Mouse (Mus musculus) c-Kit-positive CD71-positive TER-119-negative erythroid progenitor cells, embryonic 14.5 days (primary cell): ENCODE measurements around the gene Pgam1.
"Not testable (repeated sequence)": the region's sequence is repeated elsewhere in the genome, so short reads cannot be mapped to it uniquely, and the experiment has no call there.

ENCODE experiments used
- DNase-seq: peaks from one replicate; pipeline ENCODE4 v3.0.0-alpha.2; 2013; ENCODE audit warnings: low read depth

Pgam1 gene

DNA sequence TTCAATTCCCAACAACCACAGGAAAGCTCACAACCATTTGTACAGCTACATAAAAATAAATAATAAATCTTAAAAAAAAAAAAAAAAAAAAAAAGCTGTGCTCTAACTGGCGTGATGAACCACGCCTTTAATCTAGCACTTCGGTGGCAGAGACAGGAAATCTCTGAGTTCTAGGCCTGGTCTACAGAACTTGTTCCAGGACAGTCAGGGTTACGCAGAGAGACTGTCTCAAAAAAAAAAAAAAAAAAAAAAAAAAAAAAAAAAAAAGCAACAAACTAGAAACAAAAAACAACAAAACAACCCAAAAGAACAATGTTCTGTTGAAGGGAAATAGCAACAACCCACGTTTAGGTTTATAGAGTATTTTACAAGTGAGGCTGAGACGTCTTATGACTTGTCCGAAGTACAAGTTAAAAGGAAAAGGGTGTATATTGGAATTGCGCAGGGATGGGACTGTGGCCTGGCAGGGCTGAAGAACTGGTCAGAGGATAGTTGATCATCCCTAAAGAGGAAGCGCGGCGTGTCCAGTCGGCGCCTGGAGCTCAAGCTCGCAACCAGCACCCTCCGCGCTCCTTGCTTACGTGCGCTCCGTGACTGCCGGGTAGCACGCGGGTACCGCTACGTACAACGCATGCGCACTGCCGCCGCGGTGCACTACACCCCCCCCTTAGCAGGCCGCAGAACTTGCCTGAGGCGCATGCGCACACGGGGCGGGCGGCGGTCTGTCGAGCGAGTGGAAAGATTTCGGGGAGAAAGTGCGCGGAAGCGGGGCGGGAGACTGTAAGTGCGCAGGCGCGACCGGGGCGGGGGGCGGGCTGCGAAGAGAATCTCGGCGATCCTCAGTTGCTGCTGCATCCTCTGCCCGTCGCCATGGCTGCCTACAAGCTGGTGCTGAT lies at the start of gene Pgam1:
Gene Pgam1 (plus strand): TSS at position 746 of the 896 bp plus-strand sequence.
- DNase-seq, result peak; percentile 98

DNA sequence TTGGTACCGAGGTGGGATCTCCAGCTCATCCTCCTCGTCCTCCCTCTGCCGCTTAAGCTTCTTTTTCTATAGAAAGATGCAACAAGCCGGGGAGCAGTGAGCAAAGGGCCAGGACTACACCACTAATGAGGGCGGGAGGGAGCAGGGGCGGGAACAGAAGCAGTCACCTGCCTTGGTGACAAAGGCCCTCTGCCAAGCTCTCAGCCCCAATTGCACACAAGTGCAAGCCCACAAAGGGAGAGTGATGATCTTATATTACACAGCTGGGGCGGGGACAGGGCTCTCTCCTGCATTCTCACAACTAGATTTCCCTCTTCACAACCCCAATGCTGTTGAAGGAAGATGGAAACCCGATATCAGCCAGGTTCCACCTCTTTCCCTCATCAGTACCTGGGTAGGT lies 45.0 kb upstream of the Pgam1 start:
- DNase-seq, result no peak

DNA sequence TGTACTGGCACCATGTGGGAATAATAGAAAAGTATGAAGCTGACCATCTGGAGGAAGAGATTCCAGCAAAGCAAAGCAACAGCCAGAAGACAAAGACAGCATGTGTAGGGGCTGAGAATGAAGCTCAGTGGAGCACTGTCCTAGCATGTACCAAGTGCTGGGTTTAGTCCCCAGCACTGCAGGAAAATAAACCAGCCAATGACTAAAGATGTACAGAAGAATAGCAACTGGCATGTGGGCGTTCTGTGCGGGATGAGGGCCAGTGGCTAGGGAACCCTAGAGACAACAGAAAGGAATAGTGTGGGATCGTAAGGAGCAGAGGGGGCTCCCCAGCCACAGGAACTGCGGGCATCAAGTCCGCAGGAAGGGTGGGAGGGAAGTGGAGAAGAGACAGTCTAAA lies 42.4 kb upstream of the Pgam1 start:
- no peak for DNase-seq

DNA sequence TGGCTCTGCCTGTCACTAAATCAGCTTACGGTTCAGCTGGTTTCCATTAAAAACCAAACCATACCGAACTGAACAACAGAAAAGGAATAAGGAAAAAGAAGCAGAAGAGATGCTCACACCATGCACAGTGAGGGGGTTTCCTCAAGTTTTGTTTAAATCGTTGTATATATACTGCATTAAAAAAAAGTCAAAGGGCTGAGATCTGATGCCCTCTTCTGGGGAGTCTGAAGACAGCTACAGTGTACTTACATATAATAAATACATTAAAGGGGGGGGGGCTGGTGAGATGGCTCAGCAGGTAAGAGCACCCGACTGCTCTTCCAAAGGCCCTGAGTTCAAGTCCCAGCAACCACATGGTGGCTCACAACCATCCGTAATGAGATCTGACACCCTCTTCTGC lies 41.8 kb upstream of the Pgam1 start:
- not testable (repeated sequence) for DNase-seq

DNA sequence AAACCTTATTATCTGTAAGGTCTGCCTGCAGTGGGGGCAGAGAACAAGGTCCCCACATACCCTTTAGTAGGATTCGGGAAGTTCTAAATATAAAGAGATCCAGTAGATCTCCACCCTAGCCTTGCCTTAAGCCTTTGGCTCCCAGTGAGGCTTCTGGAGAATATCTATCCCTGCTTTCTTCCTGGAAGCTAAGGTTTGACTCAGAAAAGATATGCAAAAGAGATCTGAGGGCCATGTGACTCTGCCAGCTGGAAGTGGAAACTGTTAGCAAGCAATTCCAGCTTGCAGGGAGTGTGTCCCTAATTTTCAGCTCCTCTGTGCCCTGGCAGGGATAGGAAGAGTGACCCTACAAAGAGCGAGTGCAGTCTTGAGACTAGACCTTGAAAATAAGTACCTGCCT lies 39.4 kb upstream of the Pgam1 start:
- no peak for DNase-seq

DNA sequence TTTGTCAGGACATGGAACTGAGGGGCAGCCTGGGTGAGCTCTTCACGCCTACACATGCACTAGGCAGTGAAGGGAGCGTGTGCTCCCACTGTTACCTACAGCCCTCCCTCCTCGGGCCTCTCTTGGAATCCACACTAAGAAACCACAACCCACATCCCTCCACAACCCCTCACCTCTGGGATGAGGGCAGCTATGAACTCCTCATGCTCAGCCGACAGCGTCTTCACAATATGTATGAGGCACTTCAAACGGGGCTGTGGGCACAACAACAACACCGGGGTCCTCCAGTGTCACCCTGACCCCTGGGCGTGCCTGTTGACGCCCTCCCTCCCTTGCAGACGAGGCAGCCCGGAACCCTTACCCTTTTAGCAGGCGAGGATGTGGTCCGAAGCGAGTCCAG lies 37.4 kb upstream of the Pgam1 start:
- no peak for DNase-seq

DNA sequence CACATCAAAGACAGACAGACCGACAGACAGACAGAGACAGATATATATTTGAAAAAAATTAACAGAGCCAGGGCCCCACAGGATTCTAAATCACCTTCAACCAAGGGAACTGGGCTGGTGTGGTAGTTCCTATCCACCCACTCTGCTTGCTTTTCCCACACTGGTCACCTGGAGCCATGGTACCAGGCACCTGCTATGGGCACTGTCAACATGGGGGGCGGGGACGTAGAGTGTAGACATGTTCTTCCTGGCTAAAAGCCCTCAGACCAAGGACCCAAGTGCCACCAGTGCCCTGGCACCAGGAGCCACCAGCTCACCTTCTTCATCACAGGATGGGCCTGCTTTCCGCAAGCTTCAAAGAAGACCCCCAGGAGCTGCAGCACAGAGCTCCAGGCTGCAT lies 29.9 kb upstream of the Pgam1 start:
- no peak for DNase-seq

DNA sequence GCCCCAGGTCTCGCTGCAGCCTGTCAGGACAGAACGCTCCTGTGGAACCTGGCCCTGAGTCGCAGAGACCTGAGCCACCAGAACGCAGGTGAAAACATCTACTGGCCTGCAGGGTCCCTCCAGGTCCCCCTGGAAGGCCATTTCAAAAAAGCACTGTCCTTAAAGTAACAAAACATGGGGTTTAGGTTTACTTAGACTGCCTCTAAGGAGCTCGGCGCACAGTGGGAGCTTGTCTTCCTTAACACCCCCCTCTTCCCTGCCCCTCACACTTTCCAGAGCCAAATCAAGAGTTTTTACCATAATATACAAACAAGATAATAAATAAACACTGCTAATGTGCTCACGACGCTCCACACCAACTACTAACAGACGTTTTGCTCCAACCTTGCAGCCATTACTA lies 27.8 kb upstream of the Pgam1 start:
- no peak for DNase-seq

DNA sequence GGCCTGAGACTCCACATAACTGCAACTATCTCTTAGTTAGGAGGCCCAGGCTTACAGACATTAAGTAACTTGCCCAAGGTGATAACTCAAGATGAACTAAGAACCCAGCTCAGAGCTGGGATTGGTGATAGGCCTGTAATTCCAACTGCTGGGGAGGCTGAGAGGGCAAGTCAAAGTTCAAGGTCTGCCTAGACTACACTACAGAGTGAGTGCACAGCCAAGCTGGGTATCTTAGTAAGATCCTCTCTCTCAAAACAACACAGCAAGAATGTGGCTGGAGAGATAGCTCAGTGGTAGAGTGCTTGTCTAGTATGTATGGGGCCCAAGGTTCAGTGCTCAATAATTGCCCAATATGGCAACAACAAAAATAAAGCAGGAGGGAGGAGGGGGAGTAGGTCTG lies 23.5 kb upstream of the Pgam1 start:
- DNase-seq, result peak; percentile 82

DNA sequence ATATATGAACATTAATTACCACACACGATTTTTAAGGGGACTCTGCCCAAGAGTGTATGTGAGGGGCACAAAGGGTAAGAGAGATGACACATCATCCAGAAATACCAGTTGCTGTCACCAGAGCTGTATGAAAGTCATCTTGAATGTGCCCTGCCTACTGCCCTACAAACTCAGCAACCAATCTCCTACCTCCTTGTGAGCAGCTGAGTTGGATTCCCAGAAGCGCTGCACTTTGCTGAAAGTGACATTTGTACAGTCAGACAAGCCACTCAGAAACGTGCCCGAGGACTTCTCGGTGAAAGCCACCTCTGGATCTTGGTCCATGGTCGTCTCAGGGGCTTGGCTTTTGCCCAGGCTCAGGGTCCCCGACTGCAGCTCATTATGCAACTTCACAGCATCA lies 16.8 kb upstream of the Pgam1 start:
- peak; percentile 75 for DNase-seq

DNA sequence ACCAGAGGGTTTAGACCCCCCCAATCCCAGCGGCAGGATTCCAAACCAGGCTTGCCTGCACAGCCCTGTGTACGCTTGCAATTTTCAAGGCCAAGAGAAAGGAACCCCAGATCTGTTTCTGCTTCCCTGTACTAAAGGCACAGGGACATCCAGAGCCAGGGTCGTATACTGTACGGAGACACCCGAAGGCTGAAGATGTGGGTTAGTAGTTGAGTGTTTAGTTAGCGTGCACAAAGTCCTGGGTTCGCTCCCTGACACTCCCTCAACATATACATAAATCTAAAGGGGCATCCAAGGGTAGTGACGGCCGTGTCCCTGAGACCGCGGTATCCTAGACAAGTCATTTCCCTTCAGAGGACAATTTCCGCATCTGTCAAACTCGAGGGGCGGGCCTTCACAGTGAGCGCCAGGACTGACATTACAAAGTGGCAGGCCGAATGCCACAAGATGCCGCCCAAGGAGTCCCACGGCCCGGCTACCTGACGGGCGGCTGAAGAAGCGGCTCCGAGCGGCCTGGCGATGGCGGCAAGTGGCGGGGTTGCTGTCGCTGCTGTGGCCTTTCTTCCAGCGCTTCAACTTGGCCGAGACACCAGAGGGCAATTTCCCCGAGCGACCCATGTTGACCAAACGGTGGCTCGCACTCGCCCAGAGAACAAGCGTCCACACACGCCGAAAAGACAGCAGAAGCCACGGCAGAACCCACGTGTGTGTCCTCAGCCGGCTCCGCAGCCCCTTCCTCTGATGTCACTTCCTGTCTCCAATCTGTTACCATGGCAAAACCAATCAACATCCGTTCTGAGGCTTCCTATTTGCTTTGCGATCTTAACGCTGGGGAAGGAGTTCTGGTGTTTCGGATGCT lies 16.0 kb upstream of the Pgam1 start, which contains the start of gene Rrp12:
Gene Rrp12 (minus strand): TSS at position 714 of the 859 bp plus-strand sequence.
- DNase-seq, result peak; percentile 91

DNA sequence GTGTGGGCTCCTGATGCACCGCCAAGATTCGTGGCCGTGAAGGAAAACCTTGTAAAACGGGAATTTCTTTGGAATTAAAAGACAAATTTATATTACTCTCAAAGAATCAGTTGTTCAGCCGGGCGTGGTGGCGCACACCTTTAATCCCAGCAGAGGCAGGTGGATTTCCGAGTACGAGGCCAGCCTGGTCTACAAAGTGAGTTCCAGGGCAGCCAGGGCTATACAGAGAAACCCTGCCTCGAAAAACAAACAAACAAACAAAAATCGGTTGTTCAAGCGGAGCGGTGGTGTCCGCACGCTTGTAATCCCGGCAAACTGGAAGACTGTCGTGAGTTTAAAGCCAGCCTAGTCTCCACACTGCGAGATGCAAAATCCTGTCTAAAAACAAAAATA lies 15.4 kb upstream of the Pgam1 start:
- no peak for DNase-seq

DNA sequence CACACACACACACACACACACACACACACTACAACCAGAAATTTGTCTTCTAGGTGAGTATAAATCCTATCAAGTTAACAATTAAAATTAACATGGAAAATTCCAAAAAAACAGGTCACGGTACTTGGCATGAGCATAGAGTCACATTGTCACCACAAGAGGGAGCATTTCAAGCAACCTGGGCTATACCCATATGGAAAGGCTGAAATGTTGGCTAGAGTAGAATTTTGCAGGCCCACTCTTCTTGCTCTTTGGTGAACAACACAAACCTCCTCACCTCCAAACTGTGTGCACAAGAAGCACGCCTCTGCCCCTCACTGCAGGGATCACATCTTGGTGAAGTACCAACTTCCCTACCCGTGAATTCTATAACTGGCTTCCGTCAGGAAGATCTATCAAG lies 12.9 kb upstream of the Pgam1 start:
- DNase-seq, result no peak

DNA sequence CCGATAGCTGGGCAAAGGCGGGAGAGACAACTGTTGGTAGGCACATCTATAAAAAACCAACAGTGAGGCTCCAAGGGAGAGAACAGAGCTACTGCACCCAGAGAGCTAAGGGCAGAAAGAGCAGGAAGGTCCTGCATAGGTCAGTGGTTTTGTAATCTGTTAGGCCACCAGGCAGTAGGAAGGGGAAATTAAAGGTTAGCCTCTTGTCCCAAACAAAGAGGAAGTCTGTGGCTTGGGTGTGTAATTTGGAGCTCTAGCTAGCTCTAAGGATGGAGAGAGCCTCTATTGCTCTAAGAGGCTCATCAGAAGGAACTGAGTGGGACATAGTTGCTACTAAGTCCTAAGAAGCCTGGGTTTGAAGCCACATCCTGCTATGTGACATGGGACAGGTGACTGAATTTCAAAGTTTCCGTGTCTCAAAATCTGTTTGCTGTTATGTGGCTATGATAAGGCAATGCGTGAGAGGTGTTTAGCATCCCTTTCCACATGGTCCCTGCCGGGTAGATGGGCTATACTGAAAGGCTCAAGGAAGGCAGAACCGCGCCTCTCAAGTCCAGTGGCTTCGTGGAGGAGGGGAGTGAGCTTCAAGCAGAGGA lies 11.1 kb upstream of the Pgam1 start:
- no peak for DNase-seq

DNA sequence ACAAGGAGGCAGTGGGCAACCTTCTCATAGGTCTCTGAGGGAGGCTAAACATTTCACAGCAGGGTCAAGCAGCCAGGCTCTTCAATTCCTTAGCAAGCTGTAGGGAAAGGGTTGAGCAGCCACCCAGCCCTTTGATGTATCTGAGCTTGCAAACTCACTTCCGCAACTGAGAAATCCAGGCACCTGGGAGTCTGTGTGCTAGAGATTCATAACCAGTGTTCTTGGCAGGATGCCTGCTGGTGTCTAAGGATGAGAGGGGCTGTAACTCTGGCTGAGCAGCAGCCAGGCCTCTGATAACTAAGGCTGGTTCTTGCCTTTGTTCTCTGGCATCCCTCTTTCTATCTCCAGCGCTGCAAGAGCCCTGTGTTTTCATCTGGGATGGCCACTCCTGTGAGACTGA lies 10.0 kb upstream of the Pgam1 start:
- DNase-seq, result no peak

DNA sequence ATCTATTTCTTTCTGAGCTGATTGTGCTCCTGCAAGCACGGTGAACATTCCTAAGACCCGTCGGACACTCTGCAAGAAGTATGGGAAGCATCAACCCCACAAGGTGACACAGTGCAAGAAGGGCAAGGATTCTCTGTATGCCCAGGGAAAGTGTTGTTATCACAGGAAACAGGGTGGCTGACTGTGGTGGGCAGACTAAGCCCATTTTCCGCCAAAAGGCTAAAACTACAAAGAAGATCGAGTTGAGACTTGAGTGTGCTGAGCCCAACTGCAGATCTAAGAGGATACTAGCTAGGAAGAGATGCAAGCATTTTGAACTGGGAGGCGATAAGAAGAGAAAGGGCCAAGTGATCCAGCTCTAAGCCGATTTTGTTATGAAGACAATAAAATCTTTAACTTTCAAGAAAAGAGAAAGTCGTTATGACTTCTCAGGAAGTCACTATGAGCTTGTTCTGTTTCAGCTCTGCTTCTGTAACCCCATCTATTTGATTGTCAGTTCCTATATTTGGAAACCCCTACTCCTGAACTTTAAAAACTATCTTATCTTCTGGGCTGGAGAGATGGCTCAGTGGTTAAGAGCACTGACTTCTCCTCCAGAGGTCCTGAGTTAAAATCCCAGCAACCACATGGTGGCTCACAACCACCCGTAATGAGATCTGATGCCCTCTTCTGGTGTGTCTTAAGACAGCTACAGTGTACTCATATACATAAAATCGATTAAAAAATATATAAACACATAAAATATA lies 8.7 kb upstream of the Pgam1 start:
- no peak for DNase-seq

DNA sequence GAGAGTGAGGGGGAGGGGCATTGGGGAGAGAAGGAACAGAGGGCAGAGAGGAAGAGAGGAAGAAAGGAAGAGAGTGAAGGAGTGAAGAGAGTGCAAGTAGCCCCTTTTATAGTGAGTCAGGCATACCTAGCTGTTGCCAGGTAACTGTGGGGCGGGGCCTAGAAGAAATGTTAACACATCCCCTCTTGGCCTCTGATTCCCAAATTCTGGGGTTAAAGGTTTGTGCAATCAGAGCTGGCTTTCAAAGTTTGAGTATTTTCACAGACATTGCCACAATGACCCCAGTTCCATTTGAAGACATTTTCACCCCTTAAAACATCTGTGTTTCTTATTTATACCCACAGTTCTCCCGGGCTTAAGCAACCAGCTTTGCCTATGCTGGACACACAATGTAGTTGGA lies 6.5 kb upstream of the Pgam1 start:
- no peak for DNase-seq

DNA sequence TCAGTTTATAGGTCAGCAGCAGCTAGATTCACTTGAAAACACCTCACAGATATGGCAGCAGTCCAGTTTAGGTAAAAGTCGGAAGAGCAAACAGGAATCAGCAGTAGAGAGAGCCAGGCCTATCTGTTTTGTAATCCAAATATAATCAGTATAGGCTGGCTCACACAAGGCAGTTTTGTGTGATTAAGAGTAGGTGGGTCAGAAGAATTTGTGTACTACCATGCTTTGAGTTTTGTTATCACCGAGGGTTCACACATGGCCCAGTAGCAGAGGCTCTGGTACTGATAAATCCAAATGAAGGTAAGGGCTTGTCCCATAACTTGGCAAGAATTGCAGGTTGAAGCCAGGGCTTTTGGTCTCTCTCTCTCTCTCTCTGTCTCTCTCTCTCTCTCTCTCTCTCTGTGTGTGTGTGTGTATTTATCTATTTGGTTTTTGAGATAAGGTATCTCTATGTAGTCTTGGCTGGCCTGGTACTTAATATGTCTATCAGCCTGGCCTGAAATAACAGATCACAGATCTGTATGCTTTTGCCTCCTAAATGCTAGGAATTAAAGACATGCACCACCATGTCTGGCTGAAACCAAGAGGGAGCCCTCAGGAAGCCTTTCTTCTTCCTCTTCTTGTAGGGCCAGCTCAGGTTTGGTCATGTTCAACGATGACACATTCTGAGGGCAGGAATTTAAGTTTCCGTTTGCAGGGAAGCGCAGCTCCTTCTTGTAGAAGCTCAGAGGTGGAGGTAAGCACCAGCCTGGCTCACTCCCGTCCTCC lies 5.2 kb upstream of the Pgam1 start:
- no peak for DNase-seq

DNA sequence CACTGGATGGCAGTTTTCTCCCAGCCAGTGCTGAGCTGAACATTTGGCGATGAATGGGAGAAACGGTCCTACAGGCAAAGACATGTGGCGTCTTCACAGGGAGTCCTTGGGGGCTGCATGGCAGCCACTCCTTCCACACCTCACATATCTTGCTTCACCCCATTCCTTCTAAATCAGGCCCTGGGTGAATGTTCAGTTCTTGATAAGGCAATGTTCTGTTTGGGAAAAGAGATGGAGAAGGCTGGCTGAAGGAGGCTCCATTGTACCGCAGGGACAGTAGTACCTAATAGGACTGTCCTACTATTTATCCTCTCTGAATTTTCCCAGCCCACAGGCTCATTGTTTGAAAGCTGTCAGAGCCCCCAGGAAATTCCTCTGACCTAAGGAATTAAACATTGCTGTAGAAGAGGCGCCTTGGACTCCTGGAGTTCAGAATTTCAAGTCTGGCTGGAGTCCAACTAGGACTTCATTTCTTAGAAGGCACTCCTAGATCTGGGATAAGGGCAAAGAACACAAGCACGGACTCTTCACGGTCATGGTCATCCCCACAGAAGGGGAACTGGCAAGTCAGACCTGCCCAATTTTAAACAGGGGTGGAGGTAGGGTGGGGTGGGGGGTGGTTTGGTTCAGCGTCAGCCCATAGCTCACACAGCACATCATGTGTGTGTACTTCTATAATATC lies 4.5 kb upstream of the Pgam1 start:
- no peak for DNase-seq

DNA sequence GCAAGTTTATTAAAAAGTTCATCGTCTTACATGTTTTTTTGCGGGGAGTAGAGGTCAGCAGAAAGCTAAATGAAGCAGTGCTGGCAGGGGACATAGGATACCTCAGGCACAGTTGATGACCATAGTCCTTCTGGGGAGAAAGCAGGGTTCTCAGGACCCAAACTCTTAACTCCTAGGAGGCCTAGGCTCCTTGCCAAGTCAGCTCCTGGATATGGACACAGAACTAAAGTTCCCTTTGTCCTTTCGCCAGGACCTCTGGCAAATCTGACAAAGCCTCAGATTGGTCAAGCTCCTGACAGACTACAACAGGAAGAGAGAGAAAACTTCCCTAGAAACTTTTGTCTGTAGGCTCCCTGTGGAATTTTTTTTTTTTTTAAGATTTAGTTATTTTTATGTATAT lies 3.0 kb upstream of the Pgam1 start:
- no peak for DNase-seq

DNA sequence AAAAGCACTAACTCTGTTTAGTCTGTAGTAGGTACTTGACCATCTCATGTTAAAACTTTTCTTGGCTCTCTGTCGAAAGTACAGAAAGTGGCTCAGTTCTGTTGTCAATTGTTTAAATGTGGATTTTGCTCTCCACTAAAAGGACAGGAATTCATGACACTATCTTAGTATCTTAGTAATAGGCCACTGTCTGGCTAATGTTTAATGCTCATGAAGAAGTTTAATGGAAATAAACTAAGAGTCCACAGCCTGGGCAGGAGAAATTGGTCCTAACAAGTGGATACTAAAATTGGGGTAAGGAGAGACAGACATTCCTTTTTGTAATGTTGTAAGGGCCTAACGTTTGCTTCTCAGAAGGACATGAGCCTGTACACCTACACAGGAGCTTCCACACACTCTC lies 1.3 kb upstream of the Pgam1 start:
- DNase-seq, result no peak
